Mouse (Mus musculus) liver, postnatal 0 days (tissue): ENCODE results near the gene Elf1. TPM values are rescaled to one million over a fixed set of nuclear protein-coding genes. Genes with fewer than 3 reads are reported as not detected.

Source experiments
- ATAC-seq: fragments of 200-750 bp; cut with Nextera tagmentation; 2 replicates; pipeline ENCODE4 v1.8.0; 2017; ENCODE audit warnings: mild to moderate bottlenecking, moderate library complexity
- DNase-seq: peaks from one replicate; pipeline ENCODE4 v3.0.0-alpha.2; 2016
- H3K27ac ChIP-seq: fragments of 300-500 bp; sonication (generic); 2 replicates; pipeline ENCODE4 v1.5.1; 2014; ENCODE audit warnings: antibody characterized with exemption, moderate library complexity, mild to moderate bottlenecking, low read depth
- H3K27me3 ChIP-seq: fragments of 300-500 bp; sonication (generic); 2 replicates; pipeline ENCODE4 v1.6.1; 2014; ENCODE audit warnings: low read length, control low read depth, mixed read lengths; ENCODE audit not compliant: insufficient read depth
- H3K36me3 ChIP-seq: fragments of 300-500 bp; sonication (generic); replicated peaks from 2 replicates; pipeline ENCODE4 v1.6.1; 2014; ENCODE audit warnings: mild to moderate bottlenecking, control low read depth, low read length, moderate library complexity, mixed read lengths; ENCODE audit not compliant: insufficient read depth
- H3K4me1 ChIP-seq: fragments of 300-500 bp; sonication (generic); 2 replicates; pipeline ENCODE4 v1.6.1; 2014; ENCODE audit warnings: antibody characterized with exemption, mild to moderate bottlenecking, control low read depth; ENCODE audit not compliant: insufficient read depth
- H3K4me2 ChIP-seq: fragments of 300-500 bp; sonication (generic); 2 replicates; pipeline ENCODE4 v1.6.1; 2014; ENCODE audit warnings: low read depth, mild to moderate bottlenecking, low read length, moderate library complexity, mixed read lengths
- H3K4me3 ChIP-seq: fragments of 300-500 bp; sonication (generic); 2 replicates; pipeline ENCODE4 v1.5.1; 2014; ENCODE audit warnings: low read depth, low read length
- H3K9ac ChIP-seq: fragments of 300-500 bp; sonication (generic); replicated peaks from 2 replicates; pipeline ENCODE4 v1.6.1; 2014; ENCODE audit warnings: mild to moderate bottlenecking, moderate library complexity
- H3K9me3 ChIP-seq: fragments of 300-500 bp; sonication (generic); 2 replicates; pipeline ENCODE4 v1.6.1; 2016; ENCODE audit warnings: mild to moderate bottlenecking, control low read depth, low read length, mixed read lengths
- CTCF ChIP-seq: sonication (generic); IDR thresholded peaks from 2 replicates; pipeline ENCODE4 v1.5.1; 2016; ENCODE audit warnings: antibody characterized with exemption, low read depth
- EP300 ChIP-seq: IDR thresholded peaks from 2 replicates; pipeline ENCODE4 v1.6.1; 2016; ENCODE audit warnings: antibody characterized with exemption, low read depth, mild to moderate bottlenecking
- WGBS: fragments of 180-500 bp; shearing (Covaris S2); extraction: QIAGEN DNeasy Blood & Tissue Kit; methylation state at CpG from one replicate; pipeline ENCODE4 v1.1.7; 2014; ENCODE audit not compliant: insufficient replicate concordance; 5-methylcytosine and 5-hydroxymethylcytosine counted together
- microRNA-seq: library from miRNA; unstranded; fragments of <30 nt; microRNA quantifications from one replicate; pipeline ENCODE4, GENCODE M21; 2016
- polyA plus RNA-seq: library from polyadenylated mRNA; unstranded; fragments of >200 nt; fragmentation: Nextera tagmentation; extraction: Ambion mirVana; gene quantifications from 2 replicates; pipeline ENCODE4 v1.2.1, GENCODE M21; 2015

The Elf1 gene
- polyA plus RNA-seq, 1 experiment from 2014 or later, result 11.0 TPM

DNA sequence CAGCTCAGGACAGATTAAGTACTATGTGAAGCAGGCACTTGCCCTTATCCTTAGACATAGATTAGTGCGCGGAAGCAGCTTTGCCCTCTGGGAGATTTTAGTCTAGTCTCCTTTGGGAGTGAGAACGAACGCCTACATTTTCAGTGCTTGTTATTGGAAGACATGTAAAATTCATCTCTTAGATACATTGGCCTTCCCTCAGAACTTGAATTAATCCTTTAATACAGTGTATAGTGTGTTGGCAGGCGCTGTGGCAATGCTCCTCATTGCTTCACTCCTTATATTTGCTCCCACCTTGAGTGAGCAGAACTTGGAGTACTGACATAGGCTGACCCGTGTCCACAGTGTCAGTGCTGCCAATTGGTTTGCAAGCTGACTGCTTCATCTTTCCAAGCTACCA, 127.3 kb downstream of the Elf1 start:
- WGBS, result 92% methylated on average over 6 of the region's 6 CpGs
- Histone ChIP-seq H3K4me3 (no peak overlapping the region), H3K36me3 (peaks cover 42% of the 10 kb centered on the region), H3K4me2 (no peak overlapping the region), H3K9me3 (no peaks in the 10 kb centered on the region), H3K9ac (no peak overlapping the region), H3K4me1 (no peaks in the 10 kb centered on the region), H3K27me3 (no peaks in the 10 kb centered on the region), H3K27ac (no peak overlapping the region)
- DNase-seq (no peak), ATAC-seq (no peak)
- TF ChIP-seq EP300 (no peak), CTCF (no peak)

DNA sequence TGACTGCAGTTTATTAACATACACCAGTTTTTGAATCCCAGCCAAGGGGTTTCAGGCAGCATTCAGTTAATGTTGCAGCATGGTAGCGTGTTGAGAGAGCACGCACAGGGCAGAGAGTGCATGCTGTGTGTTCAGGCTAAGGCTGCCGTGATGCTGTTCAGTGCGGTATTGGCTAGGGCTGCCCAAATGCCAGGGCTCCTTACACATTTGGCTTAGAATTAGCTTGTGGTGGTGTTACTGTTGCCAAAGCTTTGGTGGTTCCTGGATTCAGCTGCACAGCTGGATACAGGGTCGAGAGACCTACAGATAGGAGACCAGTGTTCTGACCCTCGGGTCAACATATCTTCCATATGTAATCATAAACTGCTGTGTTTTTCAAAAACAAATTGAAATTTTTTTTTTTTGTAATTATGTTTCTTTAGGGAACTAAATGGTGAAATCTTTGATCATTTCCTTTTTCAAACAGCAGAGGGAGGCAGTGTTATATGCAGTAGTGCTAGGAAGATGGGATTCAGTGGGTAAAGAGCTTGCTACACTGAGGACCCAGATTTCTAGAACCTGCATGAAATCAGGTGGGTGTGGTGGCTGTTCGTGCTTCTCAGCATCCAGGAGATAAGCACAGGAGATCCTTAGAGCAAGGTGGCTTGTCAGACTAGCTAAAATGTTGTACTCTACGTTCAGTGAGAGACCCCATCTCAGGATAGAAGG, 136.3 kb downstream of the Elf1 start:
- H3K9ac ChIP-seq, result no peak overlapping the region
- ATAC-seq, result no peak
- H3K4me1 ChIP-seq, result no peaks in the 10 kb centered on the region
- peaks cover 36% of the 10 kb centered on the region for H3K36me3 ChIP-seq
- H3K27ac ChIP-seq, result no peak overlapping the region
- no peak for DNase-seq
- H3K4me2 ChIP-seq, result no peak overlapping the region
- H3K27me3 ChIP-seq, result no peaks in the 10 kb centered on the region
- TF ChIP-seq EP300 (no peak), CTCF (peak; percentile 58)
- no peak overlapping the region for H3K4me3 ChIP-seq
- no peaks in the 10 kb centered on the region for H3K9me3 ChIP-seq
- WGBS, result 80% methylated on average over 8 of the region's 8 CpGs

DNA sequence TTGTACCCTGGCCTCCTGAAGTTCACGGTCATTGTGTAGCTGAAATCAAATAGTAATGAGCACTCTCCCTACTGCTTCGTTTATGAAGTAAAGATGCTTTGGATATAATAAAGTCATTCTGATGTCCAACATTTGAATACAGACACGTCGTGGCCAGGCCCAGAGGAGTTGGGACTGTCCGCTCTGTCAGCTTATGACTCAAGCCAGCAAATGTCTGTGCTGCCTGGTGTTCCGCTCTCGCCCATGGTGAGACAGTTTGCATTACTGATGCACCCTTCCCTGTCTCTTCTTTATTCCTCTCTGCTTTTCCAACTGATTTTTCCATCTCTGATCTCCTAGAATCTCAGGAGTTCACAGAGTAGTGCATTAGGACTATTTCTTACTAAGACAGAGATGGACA, 138.8 kb downstream of the Elf1 start:
- no peak overlapping the region for H3K4me3 ChIP-seq
- no peak for ATAC-seq
- no peak for DNase-seq
- TF ChIP-seq CTCF (no peak), EP300 (no peak)
- no peak overlapping the region for H3K4me2 ChIP-seq
- H3K36me3 ChIP-seq, result peaks cover 28% of the 10 kb centered on the region
- no peaks in the 10 kb centered on the region for H3K4me1 ChIP-seq
- no peaks in the 10 kb centered on the region for H3K9me3 ChIP-seq
- 89% methylated on average over 7 of the region's 7 CpGs for WGBS
- H3K27me3 ChIP-seq, result no peaks in the 10 kb centered on the region
- H3K9ac ChIP-seq, result no peak overlapping the region
- H3K27ac ChIP-seq, result no peak overlapping the region

DNA sequence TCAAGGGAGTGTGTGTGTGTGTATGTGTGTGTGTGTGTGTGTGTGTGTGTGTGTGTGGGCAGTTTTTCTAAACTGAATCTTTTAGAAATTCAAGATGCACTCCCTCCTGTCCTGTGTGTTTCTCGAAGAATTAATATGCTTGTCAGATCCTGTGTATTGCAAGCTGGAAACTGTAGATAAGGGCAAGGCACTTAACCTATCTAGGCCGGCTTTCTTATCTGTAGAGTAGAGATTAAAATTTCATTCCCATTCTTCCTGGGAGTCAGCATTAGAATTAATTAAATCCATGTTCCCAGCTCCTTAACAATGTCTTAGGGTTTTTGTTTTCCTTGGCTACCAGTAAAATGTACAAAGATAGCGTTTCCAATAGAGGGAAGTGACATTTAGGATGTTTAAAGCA, 140.1 kb downstream of the Elf1 start:
- Histone ChIP-seq H3K4me1 (no peaks in the 10 kb centered on the region), H3K36me3 (peaks cover 36% of the 10 kb centered on the region)
- 66% methylated on average over 3 of the region's 3 CpGs for WGBS

More for the DNA sequence above, 140.1 kb downstream of the Elf1 start:
- Histone ChIP-seq H3K4me3 (no peak overlapping the region), H3K9ac (no peak overlapping the region), H3K27me3 (no peaks in the 10 kb centered on the region), H3K9me3 (no peaks in the 10 kb centered on the region), H3K4me2 (no peak overlapping the region), H3K27ac (no peak overlapping the region)
- TF ChIP-seq CTCF (no peak), EP300 (peak; percentile 56; the same call in 1 of the 2 replicates)
- no peak for DNase-seq
- no peak for ATAC-seq

Small RNA genes within 50 kb of the gene (microRNA-seq; reads per million reads assigned to microRNA genes)
- not detected for gene Gm27857

Other genes with a start within 250 kb of the Elf1 start
- gene Zfp957, start 233.8 kb upstream of the Elf1 start, polyA plus RNA-seq, result not detected in 2 replicates
- 98.4 and 102 TPM in 2 replicates for gene Rgcc, start 179.5 kb upstream of the Elf1 start, polyA plus RNA-seq
- 17.5 and 17.6 TPM in 2 replicates for gene Naa16, start 90.4 kb upstream of the Elf1 start, polyA plus RNA-seq
- gene Mtrf1, start 83.4 kb upstream of the Elf1 start, polyA plus RNA-seq, result 5.4 and 5.6 TPM in 2 replicates
- gene Kbtbd7, start 54.7 kb upstream of the Elf1 start, polyA plus RNA-seq, result 2.6 and 3.0 TPM in 2 replicates
- 1.8 and 2.4 TPM in 2 replicates for gene Kbtbd6, start 29.4 kb upstream of the Elf1 start, polyA plus RNA-seq
- 15.1 and 16.2 TPM in 2 replicates for gene Wbp4, start 326 bp downstream of the Elf1 start, polyA plus RNA-seq
- 33.2 and 33.5 TPM in 2 replicates for gene Sugt1, start 106.5 kb downstream of the Elf1 start, polyA plus RNA-seq
- gene Cnmd, start 181.0 kb downstream of the Elf1 start, polyA plus RNA-seq, result 0.12 and 0.23 TPM in 2 replicates